Mouse (Mus musculus): ENCODE measurements around the gene Kif5c. TPM values are rescaled to one million over a fixed set of nuclear protein-coding genes. Genes with fewer than 3 reads are reported as not detected.
A peak's percentile ranks its signal among the peaks of the same experiment; 100 is the strongest.

Gene Kif5c
- polyA plus RNA-seq, 1 experiment from 2014 or later = 251 TPM

DNA sequence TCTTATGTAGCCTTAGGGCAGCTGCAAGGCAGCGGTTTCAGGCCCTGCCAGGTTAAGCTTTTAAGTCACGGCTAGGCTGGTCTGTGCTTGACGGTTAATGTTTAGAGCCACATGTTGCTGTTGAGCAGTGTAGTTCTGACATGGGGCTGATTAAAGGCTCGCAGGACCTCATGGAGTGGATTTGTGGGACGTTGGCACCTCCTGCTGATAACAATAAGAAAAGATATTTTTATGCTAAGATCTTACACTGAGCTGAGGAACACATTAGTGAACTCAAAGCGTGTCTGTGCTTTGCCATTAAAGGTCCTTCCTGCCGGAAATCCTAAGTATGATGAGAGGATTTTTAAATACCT lies 114.5 kb downstream of the Kif5c start:
- no peaks in the 10 kb centered on the region for H3K4me1 ChIP-seq (ENCODE audit: control insufficient read depth, insufficient read depth, low read length)
- DNase-seq = no peak
- no peaks in the 10 kb centered on the region for H3K27me3 ChIP-seq (ENCODE audit: control insufficient read depth, insufficient read depth, low read length)
- no peak overlapping the region for H3K9ac ChIP-seq (replicated peaks; ENCODE audit: low read length)
- H3K27ac ChIP-seq (replicated peaks; ENCODE audit: low read depth, low read length) = 0 out of 2 replicates have a peak overlapping the region, but pooled peaks have one; percentile 27
- H3K4me2 ChIP-seq (ENCODE audit: low read length) = no peak overlapping the region
- WGBS = 63% methylated on average over 7 of the region's 7 CpGs
- peaks cover 81% of the 10 kb centered on the region for H3K36me3 ChIP-seq (ENCODE audit: control insufficient read depth, insufficient read depth, low read length)
- no peaks in the 10 kb centered on the region for H3K9me3 ChIP-seq (ENCODE audit: control insufficient read depth, low read length)
- H3K4me3 ChIP-seq (replicated peaks; ENCODE audit: low read depth, low read length) = no peak overlapping the region
- 0 out of 2 replicates have a peak, but pooled peaks have one; percentile 17 for ATAC-seq (ENCODE audit: low FRiP score, low TSS enrichment)

GRCm38 (mm10) chr2:49734013-49734780 lies 115.1 kb downstream of the Kif5c start:
- Histone ChIP-seq H3K4me2 (ENCODE audit: low read length) (no peak overlapping the region), H3K27ac (replicated peaks; ENCODE audit: low read depth, low read length) (0 out of 2 replicates have a peak overlapping the region, but pooled peaks have one; percentile 27), H3K9ac (replicated peaks; ENCODE audit: low read length) (no peak overlapping the region), H3K4me1 (ENCODE audit: control insufficient read depth, insufficient read depth, low read length) (no peaks in the 10 kb centered on the region), H3K36me3 (ENCODE audit: control insufficient read depth, insufficient read depth, low read length) (peaks cover 81% of the 10 kb centered on the region), H3K27me3 (ENCODE audit: control insufficient read depth, insufficient read depth, low read length) (no peaks in the 10 kb centered on the region), H3K4me3 (replicated peaks; ENCODE audit: low read depth, low read length) (no peak overlapping the region), H3K9me3 (ENCODE audit: control insufficient read depth, low read length) (no peaks in the 10 kb centered on the region)
- ATAC-seq (ENCODE audit: low FRiP score, low TSS enrichment) (peak; percentile 60), DNase-seq (peak; percentile 96)
- WGBS = 59% methylated on average over 7 of the region's 7 CpGs

- no peaks in the 10 kb centered on the region for H3K27me3 ChIP-seq (ENCODE audit: control insufficient read depth, insufficient read depth, low read length)
- no peak overlapping the region for H3K27ac ChIP-seq (replicated peaks; ENCODE audit: low read depth, low read length)
- peaks cover 77% of the 10 kb centered on the region for H3K36me3 ChIP-seq (ENCODE audit: control insufficient read depth, insufficient read depth, low read length)
- WGBS = 90% methylated on average over 13 of the region's 13 CpGs
- no peaks in the 10 kb centered on the region for H3K4me1 ChIP-seq (ENCODE audit: control insufficient read depth, insufficient read depth, low read length)
- H3K9me3 ChIP-seq (ENCODE audit: control insufficient read depth, low read length) = no peaks in the 10 kb centered on the region
- H3K4me3 ChIP-seq (replicated peaks; ENCODE audit: low read depth, low read length) = no peak overlapping the region
- H3K9ac ChIP-seq (replicated peaks; ENCODE audit: low read length) = no peak overlapping the region
- H3K4me2 ChIP-seq (ENCODE audit: low read length) = no peak overlapping the region
- DNase-seq (no peak), ATAC-seq (ENCODE audit: low FRiP score, low TSS enrichment) (no peak)
Observed at GRCm38 (mm10) chr2:49735386-49735785, 116.3 kb downstream of the Kif5c start.

DNA sequence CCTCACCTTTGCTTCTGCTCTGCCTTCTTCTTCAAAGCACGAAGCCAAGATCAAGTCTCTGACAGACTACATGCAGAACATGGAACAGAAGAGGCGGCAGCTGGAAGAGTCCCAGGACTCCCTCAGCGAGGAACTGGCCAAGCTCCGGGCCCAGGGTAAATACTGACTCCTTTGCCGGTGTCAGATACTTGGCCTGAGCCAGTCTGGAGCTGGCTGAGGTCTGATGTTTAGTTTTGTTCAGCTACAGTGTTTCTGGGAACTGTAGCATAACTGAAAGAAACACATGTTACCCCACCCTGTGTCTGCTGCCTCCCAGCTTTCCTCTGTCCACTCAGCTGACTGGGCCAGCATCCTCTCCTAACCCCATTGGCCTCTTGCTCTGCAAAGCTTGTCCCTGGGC lies 119.9 kb downstream of the Kif5c start:
- peaks cover 68% of the 10 kb centered on the region for H3K36me3 ChIP-seq (ENCODE audit: control insufficient read depth, insufficient read depth, low read length)
- no peak overlapping the region for H3K4me3 ChIP-seq (replicated peaks; ENCODE audit: low read depth, low read length)
- ATAC-seq (ENCODE audit: low FRiP score, low TSS enrichment) (no peak), DNase-seq (no peak)
- H3K4me2 ChIP-seq (ENCODE audit: low read length) = no peak overlapping the region
- WGBS = 92% methylated on average over 5 of the region's 5 CpGs
- no peaks in the 10 kb centered on the region for H3K27me3 ChIP-seq (ENCODE audit: control insufficient read depth, insufficient read depth, low read length)
- no peaks in the 10 kb centered on the region for H3K9me3 ChIP-seq (ENCODE audit: control insufficient read depth, low read length)
- H3K4me1 ChIP-seq (ENCODE audit: control insufficient read depth, insufficient read depth, low read length) = no peaks in the 10 kb centered on the region
- no peak overlapping the region for H3K27ac ChIP-seq (replicated peaks; ENCODE audit: low read depth, low read length)
- H3K9ac ChIP-seq (replicated peaks; ENCODE audit: low read length) = 0 out of 2 replicates have a peak overlapping the region, but pooled peaks have one; percentile 26

GRCm38 (mm10) chr2:49741026-49741425 lies 121.9 kb downstream of the Kif5c start:
- Histone ChIP-seq H3K36me3 (ENCODE audit: control insufficient read depth, insufficient read depth, low read length) (peaks cover 79% of the 10 kb centered on the region), H3K9ac (replicated peaks; ENCODE audit: low read length) (no peak overlapping the region), H3K27ac (replicated peaks; ENCODE audit: low read depth, low read length) (0 out of 2 replicates have a peak overlapping the region, but pooled peaks have one; percentile 60), H3K9me3 (ENCODE audit: control insufficient read depth, low read length) (no peaks in the 10 kb centered on the region), H3K4me3 (replicated peaks; ENCODE audit: low read depth, low read length) (no peak overlapping the region), H3K4me1 (ENCODE audit: control insufficient read depth, insufficient read depth, low read length) (peaks cover 2% of the 10 kb centered on the region; the same call in 1 of the 2 replicates), H3K4me2 (ENCODE audit: low read length) (no peak overlapping the region), H3K27me3 (ENCODE audit: control insufficient read depth, insufficient read depth, low read length) (no peaks in the 10 kb centered on the region)
- no peak for DNase-seq
- WGBS = 72% methylated on average over 6 of the region's 6 CpGs
- no peak for ATAC-seq (ENCODE audit: low FRiP score, low TSS enrichment)

GRCm38 (mm10) chr2:49741895-49742734 lies 123.0 kb downstream of the Kif5c start:
- peak; percentile 62 for ATAC-seq (ENCODE audit: low FRiP score, low TSS enrichment)

GRCm38 (mm10) chr2:49742919-49743318 lies 123.8 kb downstream of the Kif5c start:
- H3K9me3 ChIP-seq (ENCODE audit: control insufficient read depth, low read length) = no peaks in the 10 kb centered on the region
- WGBS = 68% methylated on average over 4 of the region's 4 CpGs
- H3K4me1 ChIP-seq (ENCODE audit: control insufficient read depth, insufficient read depth, low read length) = peaks cover 2% of the 10 kb centered on the region; the same call in 1 of the 2 replicates
- ATAC-seq (ENCODE audit: low FRiP score, low TSS enrichment) = no peak
- no peaks in the 10 kb centered on the region for H3K27me3 ChIP-seq (ENCODE audit: control insufficient read depth, insufficient read depth, low read length)
- no peak overlapping the region for H3K9ac ChIP-seq (replicated peaks; ENCODE audit: low read length)
- H3K4me2 ChIP-seq (ENCODE audit: low read length) = no peak overlapping the region
- H3K4me3 ChIP-seq (replicated peaks; ENCODE audit: low read depth, low read length) = no peak overlapping the region
- DNase-seq = no peak
- H3K27ac ChIP-seq (replicated peaks; ENCODE audit: low read depth, low read length) = 0 out of 2 replicates have a peak overlapping the region, but pooled peaks have one; percentile 37
- H3K36me3 ChIP-seq (ENCODE audit: control insufficient read depth, insufficient read depth, low read length) = peaks cover 83% of the 10 kb centered on the region

More at GRCm38 (mm10) chr2:49741895-49742734, 123.0 kb downstream of the Kif5c start:
- Histone ChIP-seq H3K9me3 (ENCODE audit: control insufficient read depth, low read length) (no peaks in the 10 kb centered on the region), H3K4me3 (replicated peaks; ENCODE audit: low read depth, low read length) (no peak overlapping the region), H3K27me3 (ENCODE audit: control insufficient read depth, insufficient read depth, low read length) (no peaks in the 10 kb centered on the region), H3K27ac (replicated peaks; ENCODE audit: low read depth, low read length) (peak overlapping the region; percentile 60), H3K4me1 (ENCODE audit: control insufficient read depth, insufficient read depth, low read length) (peaks cover 2% of the 10 kb centered on the region; the same call in 1 of the 2 replicates), H3K36me3 (ENCODE audit: control insufficient read depth, insufficient read depth, low read length) (peaks cover 81% of the 10 kb centered on the region), H3K4me2 (ENCODE audit: low read length) (no peak overlapping the region), H3K9ac (replicated peaks; ENCODE audit: low read length) (no peak overlapping the region)
- peak; percentile 49 for DNase-seq
- WGBS = 59% methylated on average over 16 of the region's 16 CpGs

DNA sequence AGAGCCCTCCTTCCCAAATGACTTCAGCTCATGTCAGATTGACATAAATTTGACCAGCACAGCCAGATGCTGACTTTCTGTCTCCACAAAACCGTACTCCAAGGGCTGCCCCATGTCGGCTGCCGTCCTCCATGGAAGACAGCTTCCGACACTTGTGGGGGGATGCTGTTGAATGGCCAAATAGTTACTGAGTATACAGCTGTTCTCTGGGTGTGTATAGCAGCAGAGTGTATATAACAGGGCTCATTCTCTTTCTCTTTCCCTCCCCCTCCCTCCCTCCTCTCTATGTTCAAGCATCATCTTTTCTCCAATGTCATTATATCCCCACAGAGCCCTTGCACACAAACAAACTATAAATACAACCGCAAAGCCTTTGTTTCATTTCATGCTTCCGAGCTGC lies 124.7 kb downstream of the Kif5c start:
- H3K36me3 ChIP-seq (ENCODE audit: control insufficient read depth, insufficient read depth, low read length) = peaks cover 82% of the 10 kb centered on the region
- 76% methylated on average over 6 of the region's 6 CpGs for WGBS
- DNase-seq (no peak), ATAC-seq (ENCODE audit: low FRiP score, low TSS enrichment) (no peak)
- H3K9ac ChIP-seq (replicated peaks; ENCODE audit: low read length) = no peak overlapping the region
- H3K27ac ChIP-seq (replicated peaks; ENCODE audit: low read depth, low read length) = no peak overlapping the region
- no peaks in the 10 kb centered on the region for H3K27me3 ChIP-seq (ENCODE audit: control insufficient read depth, insufficient read depth, low read length)
- H3K9me3 ChIP-seq (ENCODE audit: control insufficient read depth, low read length) = no peaks in the 10 kb centered on the region
- no peak overlapping the region for H3K4me2 ChIP-seq (ENCODE audit: low read length)
- H3K4me1 ChIP-seq (ENCODE audit: control insufficient read depth, insufficient read depth, low read length) = peaks cover 2% of the 10 kb centered on the region; the same call in 1 of the 2 replicates
- no peak overlapping the region for H3K4me3 ChIP-seq (replicated peaks; ENCODE audit: low read depth, low read length)
